Mouse (Mus musculus): ENCODE results near the gene Sh3bp2. TPM values are rescaled to one million over a fixed set of nuclear protein-coding genes. Genes with fewer than 3 reads are reported as not detected.
"Not testable (repeated sequence)": the region's sequence is repeated elsewhere in the genome, so short reads cannot be mapped to it uniquely, and the experiment has no call there.

The Sh3bp2 gene
- polyA plus RNA-seq, 1 experiment from 2014 or later, result 6.2 TPM

- Histone ChIP-seq H3K27ac (no peak overlapping the region), H3K4me2 (ENCODE audit: low read length) (no peak overlapping the region), H3K27me3 (ENCODE audit: insufficient read depth, low read length) (no peaks in the 10 kb centered on the region), H3K9me3 (replicated peaks; ENCODE audit: low read length) (no peaks in the 10 kb centered on the region), H3K36me3 (ENCODE audit: insufficient read depth, low read length) (peaks cover 4% of the 10 kb centered on the region; the same call in 1 of the 2 replicates), H3K9ac (ENCODE audit: low read depth, low read length) (no peak overlapping the region), H3K4me1 (replicated peaks; ENCODE audit: insufficient read depth, low read length) (no peaks in the 10 kb centered on the region), H3K4me3 (replicated peaks; ENCODE audit: low read depth, low read length) (no peak overlapping the region)
- DNase-seq (ENCODE audit: low spot score), result peak; percentile 6
- TF ChIP-seq CTCF (IDR thresholded peaks at IDR 0.05; ENCODE audit: low read depth), result no peak
- WGBS, result 80% methylated on average over 5 of the region's 5 CpGs
- ATAC-seq (replicated peaks; ENCODE audit: low FRiP score, low read depth), result no peak
These were observed 65.9 kb downstream of the Sh3bp2 start for GRCm38 (mm10) chr5:34591388-34592004.

GRCm38 (mm10) chr5:34592224-34592623 is 66.6 kb downstream of the Sh3bp2 start:
- 93% methylated on average over 5 of the region's 5 CpGs for WGBS
- not testable (repeated sequence) for H3K27ac ChIP-seq; H3K4me1 ChIP-seq (replicated peaks; ENCODE audit: insufficient read depth, low read length); ATAC-seq (replicated peaks; ENCODE audit: low FRiP score, low read depth); H3K27me3 ChIP-seq (ENCODE audit: insufficient read depth, low read length); H3K9ac ChIP-seq (ENCODE audit: low read depth, low read length); H3K36me3 ChIP-seq (ENCODE audit: insufficient read depth, low read length); H3K9me3 ChIP-seq (replicated peaks; ENCODE audit: low read length); H3K4me3 ChIP-seq (replicated peaks; ENCODE audit: low read depth, low read length); H3K4me2 ChIP-seq (ENCODE audit: low read length); DNase-seq (ENCODE audit: low spot score)

- DNase-seq (ENCODE audit: low spot score) (no peak), ATAC-seq (replicated peaks; ENCODE audit: low FRiP score, low read depth) (no peak)
- H3K4me2 ChIP-seq (ENCODE audit: low read length), result no peak overlapping the region
- H3K36me3 ChIP-seq (ENCODE audit: insufficient read depth, low read length), result peaks cover 4% of the 10 kb centered on the region; the same call in 1 of the 2 replicates
- H3K27me3 ChIP-seq (ENCODE audit: insufficient read depth, low read length), result no peaks in the 10 kb centered on the region
- H3K4me1 ChIP-seq (replicated peaks; ENCODE audit: insufficient read depth, low read length), result no peaks in the 10 kb centered on the region
- no peaks in the 10 kb centered on the region for H3K9me3 ChIP-seq (replicated peaks; ENCODE audit: low read length)
- 94% methylated on average over 6 of the region's 6 CpGs for WGBS
- no peak overlapping the region for H3K9ac ChIP-seq (ENCODE audit: low read depth, low read length)
- TF ChIP-seq CTCF (IDR thresholded peaks at IDR 0.05; ENCODE audit: low read depth), result no peak
- H3K27ac ChIP-seq, result no peak overlapping the region
- no peak overlapping the region for H3K4me3 ChIP-seq (replicated peaks; ENCODE audit: low read depth, low read length)
These were observed 67.0 kb downstream of the Sh3bp2 start for GRCm38 (mm10) chr5:34592666-34593065.

GRCm38 (mm10) chr5:34593202-34593727 is 67.6 kb downstream of the Sh3bp2 start:
- no peak overlapping the region for H3K4me3 ChIP-seq (replicated peaks; ENCODE audit: low read depth, low read length)
- H3K36me3 ChIP-seq (ENCODE audit: insufficient read depth, low read length), result peaks cover 8% of the 10 kb centered on the region; the same call in 1 of the 2 replicates
- H3K27ac ChIP-seq, result no peak overlapping the region
- ATAC-seq (replicated peaks; ENCODE audit: low FRiP score, low read depth), result no peak
- no peaks in the 10 kb centered on the region for H3K27me3 ChIP-seq (ENCODE audit: insufficient read depth, low read length)
- DNase-seq (ENCODE audit: low spot score), result no peak
- H3K4me2 ChIP-seq (ENCODE audit: low read length), result no peak overlapping the region
- no peaks in the 10 kb centered on the region for H3K4me1 ChIP-seq (replicated peaks; ENCODE audit: insufficient read depth, low read length)
- H3K9me3 ChIP-seq (replicated peaks; ENCODE audit: low read length), result no peaks in the 10 kb centered on the region
- no peak for TF ChIP-seq CTCF (IDR thresholded peaks at IDR 0.05; ENCODE audit: low read depth)
- H3K9ac ChIP-seq (ENCODE audit: low read depth, low read length), result no peak overlapping the region
- WGBS, result 94% methylated on average over 9 of the region's 9 CpGs

GRCm38 (mm10) chr5:34604576-34604975 is 78.9 kb downstream of the Sh3bp2 start:
- no peak overlapping the region for H3K4me2 ChIP-seq (ENCODE audit: low read length)
- ATAC-seq (replicated peaks; ENCODE audit: low FRiP score, low read depth), result no peak
- H3K9me3 ChIP-seq (replicated peaks; ENCODE audit: low read length), result no peaks in the 10 kb centered on the region
- peaks cover 52% of the 10 kb centered on the region for H3K36me3 ChIP-seq (ENCODE audit: insufficient read depth, low read length)
- H3K27ac ChIP-seq, result no peak overlapping the region
- no peaks in the 10 kb centered on the region for H3K4me1 ChIP-seq (replicated peaks; ENCODE audit: insufficient read depth, low read length)
- H3K27me3 ChIP-seq (ENCODE audit: insufficient read depth, low read length), result no peaks in the 10 kb centered on the region
- 89% methylated on average over 5 of the region's 5 CpGs for whole genome bisulfite sequencing
- TF ChIP-seq CTCF (IDR thresholded peaks at IDR 0.05; ENCODE audit: low read depth), result no peak
- H3K4me3 ChIP-seq (replicated peaks; ENCODE audit: low read depth, low read length), result no peak overlapping the region
- DNase-seq (ENCODE audit: low spot score), result no peak
- no peak overlapping the region for H3K9ac ChIP-seq (ENCODE audit: low read depth, low read length)

- no peak for ATAC-seq (replicated peaks; ENCODE audit: low FRiP score, low read depth)
- H3K36me3 ChIP-seq (ENCODE audit: insufficient read depth, low read length), result peaks cover 50% of the 10 kb centered on the region
These were observed 81.7 kb downstream of the Sh3bp2 start for GRCm38 (mm10) chr5:34607100-34607880.

More at GRCm38 (mm10) chr5:34607100-34607880, 81.7 kb downstream of the Sh3bp2 start:
- Histone ChIP-seq H3K4me1 (replicated peaks; ENCODE audit: insufficient read depth, low read length) (no peaks in the 10 kb centered on the region), H3K27me3 (ENCODE audit: insufficient read depth, low read length) (no peaks in the 10 kb centered on the region), H3K9ac (ENCODE audit: low read depth, low read length) (no peak overlapping the region), H3K4me2 (ENCODE audit: low read length) (no peak overlapping the region), H3K27ac (no peak overlapping the region), H3K9me3 (replicated peaks; ENCODE audit: low read length) (no peaks in the 10 kb centered on the region), H3K4me3 (replicated peaks; ENCODE audit: low read depth, low read length) (no peak overlapping the region)
- DNase-seq (ENCODE audit: low spot score), result no peak
- TF ChIP-seq CTCF (IDR thresholded peaks at IDR 0.05; ENCODE audit: low read depth), result peak; percentile 11; the same call in 1 of the 2 replicates
- WGBS, result 83% methylated on average over 8 of the region's 8 CpGs
